Mouse (Mus musculus): ENCODE data around the gene Hist1h2bb. TPM values are rescaled to one million over a fixed set of nuclear protein-coding genes. Genes with fewer than 3 reads are reported as not detected.

Gene Hist1h2bb
- polyA plus RNA-seq, 1 experiment = 5.7 TPM

DNA sequence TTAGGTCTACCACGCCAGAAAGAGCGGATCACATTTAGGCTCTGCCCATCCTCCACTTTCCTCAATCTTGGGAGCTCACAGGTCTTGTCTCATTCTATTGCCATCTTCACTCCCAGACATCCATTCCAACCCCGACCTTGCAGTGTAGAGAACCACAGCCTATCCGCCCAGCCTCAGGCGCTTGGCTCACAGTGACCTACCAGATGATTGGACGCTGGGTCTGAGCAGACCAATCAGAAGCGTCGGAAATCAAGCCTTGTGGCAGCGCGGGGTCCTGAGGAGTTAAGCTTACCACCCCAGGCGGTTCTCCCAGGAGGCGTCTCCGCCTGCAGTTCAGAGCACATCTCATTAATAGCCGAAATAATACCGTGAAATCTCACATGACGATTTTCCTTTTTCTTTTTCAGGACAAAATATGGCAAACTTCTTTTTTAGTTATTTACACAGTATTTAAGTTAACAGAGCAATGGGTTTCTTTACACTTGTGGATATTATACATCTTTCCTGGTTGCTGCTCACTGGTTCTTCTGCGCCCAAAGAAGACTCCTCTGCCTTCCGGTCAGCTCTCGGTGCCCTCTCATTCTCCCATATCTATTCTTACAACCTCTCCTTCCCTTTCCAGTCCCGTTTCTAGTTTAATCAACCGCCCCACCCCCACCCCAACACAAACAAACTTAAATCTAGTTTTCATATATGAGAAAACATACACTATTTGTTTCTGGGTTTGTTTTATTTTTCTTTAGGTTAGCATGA, 26.2 kb downstream of the Hist1h2bb start:
- H3K27ac ChIP-seq (ENCODE audit: insufficient read depth, low read length) = no peak overlapping the region
- H3K4me1 ChIP-seq (ENCODE audit: control insufficient read depth, insufficient read depth, low read length) = no peaks in the 10 kb centered on the region
- TF ChIP-seq CTCF (IDR thresholded peaks at IDR 0.05; ENCODE audit: borderline replicate concordance, insufficient read depth, low read length) = no peak
- no peak for TF ChIP-seq POLR2A (IDR thresholded peaks at IDR 0.05; ENCODE audit: low read depth, low read length)
- no peak overlapping the region for H3K4me3 ChIP-seq (ENCODE audit: insufficient read depth, low read length)

DNA sequence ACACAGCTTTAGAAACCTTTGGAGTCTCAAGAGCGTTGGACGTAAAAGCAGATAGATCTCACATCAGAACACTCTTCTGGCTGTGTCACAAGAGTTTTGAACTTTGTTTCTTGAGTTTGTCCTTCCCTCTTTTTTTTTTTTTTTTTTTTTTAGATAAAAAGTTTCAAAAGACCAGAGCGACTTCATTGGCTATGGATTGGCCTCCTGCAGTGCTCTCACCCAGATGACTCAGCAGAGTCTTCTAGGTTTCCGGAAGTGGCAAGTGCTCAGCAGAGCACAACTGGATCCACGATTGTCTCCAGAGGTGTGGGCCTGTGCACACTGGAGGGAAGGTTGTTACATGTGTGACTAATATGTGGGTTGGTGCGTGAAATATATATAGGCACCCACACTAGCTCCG, 31.8 kb downstream of the Hist1h2bb start:
- no peak overlapping the region for H3K4me3 ChIP-seq (ENCODE audit: insufficient read depth, low read length)
- no peak overlapping the region for H3K27ac ChIP-seq (ENCODE audit: insufficient read depth, low read length)
- TF ChIP-seq POLR2A (IDR thresholded peaks at IDR 0.05; ENCODE audit: low read depth, low read length) (no peak), CTCF (IDR thresholded peaks at IDR 0.05; ENCODE audit: borderline replicate concordance, insufficient read depth, low read length) (no peak)
- no peaks in the 10 kb centered on the region for H3K4me1 ChIP-seq (ENCODE audit: control insufficient read depth, insufficient read depth, low read length)

DNA sequence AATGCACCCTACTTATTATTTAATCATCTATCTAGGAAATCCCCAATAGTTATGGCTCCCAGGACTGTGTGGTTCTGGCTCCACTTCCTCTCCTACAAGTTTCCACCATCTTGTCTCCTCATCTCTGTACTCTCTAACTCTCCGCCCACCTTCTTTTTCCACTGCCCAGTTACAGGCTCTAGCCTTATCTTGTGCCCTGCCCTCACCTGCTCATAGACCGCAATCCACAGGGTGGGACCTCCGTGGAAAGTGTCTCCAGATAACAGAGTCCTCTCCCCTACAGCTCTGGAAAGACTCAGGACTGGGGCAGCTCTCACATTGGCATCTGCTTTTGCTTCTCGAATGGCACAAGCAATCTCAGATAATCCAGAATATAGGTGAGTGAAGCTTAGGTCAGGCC, 32.5 kb downstream of the Hist1h2bb start:
- no peak overlapping the region for H3K4me3 ChIP-seq (ENCODE audit: insufficient read depth, low read length)
- TF ChIP-seq POLR2A (IDR thresholded peaks at IDR 0.05; ENCODE audit: low read depth, low read length) (no peak), CTCF (IDR thresholded peaks at IDR 0.05; ENCODE audit: borderline replicate concordance, insufficient read depth, low read length) (no peak)
- H3K4me1 ChIP-seq (ENCODE audit: control insufficient read depth, insufficient read depth, low read length) = no peaks in the 10 kb centered on the region
- no peak overlapping the region for H3K27ac ChIP-seq (ENCODE audit: insufficient read depth, low read length)

DNA sequence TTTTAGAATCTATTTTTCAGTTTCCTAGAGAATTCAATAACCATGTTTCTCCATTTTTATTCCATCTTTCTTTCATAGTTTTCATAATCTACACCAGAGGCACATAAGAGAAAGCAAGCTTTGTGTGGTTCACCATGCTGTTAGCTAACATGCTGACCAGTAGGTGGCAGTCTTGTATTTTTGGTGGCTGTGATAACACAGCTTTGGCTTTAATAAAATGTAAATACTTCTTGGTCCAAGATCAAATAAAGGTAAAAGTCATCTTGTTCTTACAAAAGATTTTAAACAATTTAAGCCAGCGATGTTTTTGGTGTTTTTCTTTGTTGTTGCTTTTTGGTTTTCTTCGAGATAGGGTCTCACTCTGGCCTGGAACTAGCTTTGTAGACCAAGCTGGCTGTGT, 46.0 kb downstream of the Hist1h2bb start:
- TF ChIP-seq CTCF (IDR thresholded peaks at IDR 0.05; ENCODE audit: borderline replicate concordance, insufficient read depth, low read length) (no peak), POLR2A (IDR thresholded peaks at IDR 0.05; ENCODE audit: low read depth, low read length) (no peak)
- no peak overlapping the region for H3K4me3 ChIP-seq (ENCODE audit: insufficient read depth, low read length)
- H3K4me1 ChIP-seq (ENCODE audit: control insufficient read depth, insufficient read depth, low read length) = no peaks in the 10 kb centered on the region
- no peak overlapping the region for H3K27ac ChIP-seq (ENCODE audit: insufficient read depth, low read length)

Other genes with a start within 250 kb of the Hist1h2bb start
- gene Hist1h4h, start 215.7 kb upstream of the Hist1h2bb start, polyA plus RNA-seq (2011; ENCODE audit: insufficient read length, low read depth, missing spikeins) = 8.1 and 10.5 TPM in 2 replicates
- 12.7 and 20.4 TPM in 2 replicates for gene Hist1h2af, start 212.8 kb upstream of the Hist1h2bb start, polyA plus RNA-seq (2011; ENCODE audit: insufficient read length, low read depth, missing spikeins)
- gene Hist1h3g, start 211.3 kb upstream of the Hist1h2bb start, polyA plus RNA-seq (2011; ENCODE audit: insufficient read length, low read depth, missing spikeins) = 5.7 TPM in 1 of 2 replicates, not detected in the other
- 1.8 and 4.0 TPM in 2 replicates for gene Hist1h2bh, start 203.3 kb upstream of the Hist1h2bb start, polyA plus RNA-seq (2011; ENCODE audit: insufficient read length, low read depth, missing spikeins)
- gene Hist1h3f, start 202.7 kb upstream of the Hist1h2bb start, polyA plus RNA-seq (2011; ENCODE audit: insufficient read length, low read depth, missing spikeins) = 0.61 and 0.70 TPM in 2 replicates
- 9.6 and 18.1 TPM in 2 replicates for gene Hist1h4f, start 195.1 kb upstream of the Hist1h2bb start, polyA plus RNA-seq (2011; ENCODE audit: insufficient read length, low read depth, missing spikeins)
- gene Hist1h1d, start 193.5 kb upstream of the Hist1h2bb start, polyA plus RNA-seq (2011; ENCODE audit: insufficient read length, low read depth, missing spikeins) = 0.83 and 2.7 TPM in 2 replicates
- 2.4 and 3.4 TPM in 2 replicates for gene Hist1h3e, start 184.4 kb upstream of the Hist1h2bb start, polyA plus RNA-seq (2011; ENCODE audit: insufficient read length, low read depth, missing spikeins)
- 3.4 and 6.0 TPM in 2 replicates for gene Hist1h2ae, start 175.5 kb upstream of the Hist1h2bb start, polyA plus RNA-seq (2011; ENCODE audit: insufficient read length, low read depth, missing spikeins)
- 12.6 and 22.6 TPM in 2 replicates for gene Hist1h2bg, start 175.3 kb upstream of the Hist1h2bb start, polyA plus RNA-seq (2011; ENCODE audit: insufficient read length, low read depth, missing spikeins)
- 5.7 and 6.4 TPM in 2 replicates for gene Hist1h2bf, start 172.5 kb upstream of the Hist1h2bb start, polyA plus RNA-seq (2011; ENCODE audit: insufficient read length, low read depth, missing spikeins)
- gene Hist1h2ad, start 172.4 kb upstream of the Hist1h2bb start, polyA plus RNA-seq (2011; ENCODE audit: insufficient read length, low read depth, missing spikeins) = 2.9 and 3.0 TPM in 2 replicates
- 2.4 and 5.1 TPM in 2 replicates for gene Hist1h3d, start 171.0 kb upstream of the Hist1h2bb start, polyA plus RNA-seq (2011; ENCODE audit: insufficient read length, low read depth, missing spikeins)
- 3.7 and 6.8 TPM in 2 replicates for gene Hist1h4d, start 165.1 kb upstream of the Hist1h2bb start, polyA plus RNA-seq (2011; ENCODE audit: insufficient read length, low read depth, missing spikeins)
- 2.2 and 4.1 TPM in 2 replicates for gene Hist1h2be, start 125.6 kb upstream of the Hist1h2bb start, polyA plus RNA-seq (2011; ENCODE audit: insufficient read length, low read depth, missing spikeins)
- 3.8 and 8.8 TPM in 2 replicates for gene Hist1h1e, start 124.2 kb upstream of the Hist1h2bb start, polyA plus RNA-seq (2011; ENCODE audit: insufficient read length, low read depth, missing spikeins)
- gene Hist1h2ac, start 62.8 kb upstream of the Hist1h2bb start, polyA plus RNA-seq (2011; ENCODE audit: insufficient read length, low read depth, missing spikeins) = 0.79 and 0.82 TPM in 2 replicates
- gene Hist1h2bc, start 62.5 kb upstream of the Hist1h2bb start, polyA plus RNA-seq (2011; ENCODE audit: insufficient read length, low read depth, missing spikeins) = 55.6 and 62.4 TPM in 2 replicates
- not detected in 2 replicates for gene Hist1h1t, start 50.9 kb upstream of the Hist1h2bb start, polyA plus RNA-seq (2011; ENCODE audit: insufficient read length, low read depth, missing spikeins)
- 2.8 and 3.8 TPM in 2 replicates for gene Hist1h4c, start 48.3 kb upstream of the Hist1h2bb start, polyA plus RNA-seq (2011; ENCODE audit: insufficient read length, low read depth, missing spikeins)
- gene Hfe, start 35.9 kb upstream of the Hist1h2bb start, polyA plus RNA-seq (2011; ENCODE audit: insufficient read length, low read depth, missing spikeins) = 4.6 and 7.9 TPM in 2 replicates
- 69.4 and 72.0 TPM in 2 replicates for gene Hist1h1c, start 7.9 kb upstream of the Hist1h2bb start, polyA plus RNA-seq (2011; ENCODE audit: insufficient read length, low read depth, missing spikeins)
- gene Hist1h3c, start 1.1 kb upstream of the Hist1h2bb start, polyA plus RNA-seq (2011; ENCODE audit: insufficient read length, low read depth, missing spikeins) = 2.6 and 5.4 TPM in 2 replicates
- 10.0 and 12.3 TPM in 2 replicates for gene Hist1h2ab, start 4.4 kb downstream of the Hist1h2bb start, polyA plus RNA-seq (2011; ENCODE audit: insufficient read length, low read depth, missing spikeins)
- 5.6 and 6.3 TPM in 2 replicates for gene Hist1h3b, start 5.5 kb downstream of the Hist1h2bb start, polyA plus RNA-seq (2011; ENCODE audit: insufficient read length, low read depth, missing spikeins)
- 7.8 and 12.5 TPM in 2 replicates for gene Hist1h4b, start 10.3 kb downstream of the Hist1h2bb start, polyA plus RNA-seq (2011; ENCODE audit: insufficient read length, low read depth, missing spikeins)
- 1.3 and 5.4 TPM in 2 replicates for gene Hist1h4a, start 14.5 kb downstream of the Hist1h2bb start, polyA plus RNA-seq (2011; ENCODE audit: insufficient read length, low read depth, missing spikeins)
- gene Hist1h3a, start 15.7 kb downstream of the Hist1h2bb start, polyA plus RNA-seq (2011; ENCODE audit: insufficient read length, low read depth, missing spikeins) = 2.0 and 5.5 TPM in 2 replicates
- gene Hist1h1a, start 16.9 kb downstream of the Hist1h2bb start, polyA plus RNA-seq (2011; ENCODE audit: insufficient read length, low read depth, missing spikeins) = 2.3 and 7.9 TPM in 2 replicates
- not detected in 2 replicates for gene Trim38, start 23.2 kb downstream of the Hist1h2bb start, polyA plus RNA-seq (2011; ENCODE audit: insufficient read length, low read depth, missing spikeins)
- not detected in 2 replicates for gene Slc17a2, start 60.3 kb downstream of the Hist1h2bb start, polyA plus RNA-seq (2011; ENCODE audit: insufficient read length, low read depth, missing spikeins)
- gene Slc17a3, start 92.7 kb downstream of the Hist1h2bb start, polyA plus RNA-seq (2011; ENCODE audit: insufficient read length, low read depth, missing spikeins) = not detected in 2 replicates
- gene Slc17a1, start 121.0 kb downstream of the Hist1h2bb start, polyA plus RNA-seq (2011; ENCODE audit: insufficient read length, low read depth, missing spikeins) = not detected in 2 replicates
- not detected in 2 replicates for gene Slc17a4, start 168.3 kb downstream of the Hist1h2bb start, polyA plus RNA-seq (2011; ENCODE audit: insufficient read length, low read depth, missing spikeins)
- gene Hist1h2ba, start 187.4 kb downstream of the Hist1h2bb start, polyA plus RNA-seq (2011; ENCODE audit: insufficient read length, low read depth, missing spikeins) = not detected in 2 replicates
- gene Hist1h2aa, start 187.7 kb downstream of the Hist1h2bb start, polyA plus RNA-seq (2011; ENCODE audit: insufficient read length, low read depth, missing spikeins) = not detected in 2 replicates
- gene Scgn, start 244.5 kb downstream of the Hist1h2bb start, polyA plus RNA-seq (2011; ENCODE audit: insufficient read length, low read depth, missing spikeins) = not detected in 2 replicates